27 mouse cellular contexts compared by ENCODE assay signal in the genomic region with DNA sequence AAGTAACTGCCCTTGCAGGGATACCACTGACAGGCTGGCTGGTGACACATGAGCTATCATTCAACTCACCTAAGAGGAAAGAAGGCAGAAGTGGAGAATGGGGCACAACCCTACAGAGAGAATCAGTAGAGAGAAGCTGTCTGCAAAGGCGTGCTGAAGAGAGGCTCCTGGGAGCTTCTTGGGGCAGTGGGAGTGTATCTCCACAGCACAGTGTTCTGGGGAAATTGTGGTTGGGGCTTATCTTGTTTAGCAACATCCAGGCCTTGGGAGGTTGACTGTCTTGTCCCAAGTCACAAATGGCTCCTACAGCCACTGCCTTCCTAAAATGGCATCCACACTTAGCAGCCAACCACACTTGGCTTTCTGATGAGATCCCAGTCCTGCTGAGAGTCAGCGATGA. TPM values are rescaled to one million over a fixed set of nuclear protein-coding genes. Genes with fewer than 3 reads are reported as not detected.
DNase-seq lines count a peak whose midpoint lies in the region; ATAC-seq and TF ChIP-seq lines count a peak whose summit lies in the region.
"Had no signal": no experiment of that assay in that cellular context is flagged by ENCODE, and none has a peak within 500 bp of the region (broad histone marks: within the 10 kb centered on the region; RNA-seq: fewer than 3 reads in every experiment).

No protein-coding gene starts in this region.

- no peak for DNase-seq in liver, embryonic 11.5 days (ENCODE audit: low spot score)
- DNase-seq in MEL (ENCODE audit: low read depth, low spot score) (peak; percentile 57), MN1 (ENCODE audit: low spot score) (no peak)
- no peak for DNase-seq in liver, embryonic 14.5 days (ENCODE audit: low read depth in 3 of 3, low spot score in 3 of 3)
- no peak for DNase-seq in cerebellum, postnatal 36 days
- DNase-seq: adrenal gland, postnatal 10 days; cerebellum, adult 11-12 months; cerebellum, adult 9-10 months; cerebellum, postnatal 25 days; embryo, embryonic 11 days; gastrocnemius, adult 2 months; gastrocnemius, postnatal 25 days; heart, postnatal 14 days had no signal

- TF ChIP-seq POLR2A in MEL (IDR thresholded peaks at IDR 0.05; ENCODE audit: control insufficient read depth in 1 of 2, insufficient read depth in 1 of 2, low read depth in 1 of 2, low read length in 2 of 2, poor library complexity in 1 of 2), result no peak

- WGBS in liver, embryonic 11.5 days, result 53% methylated on average over 2 of the region's 2 CpGs
- 40% methylated on average over 2 of the region's 2 CpGs for WGBS in liver, embryonic 12.5 days (ENCODE audit: insufficient replicate concordance)
- WGBS in liver, embryonic 14.5 days (ENCODE audit: insufficient replicate concordance), result 31% methylated on average over 2 of the region's 2 CpGs
- 72% methylated on average over 2 of the region's 2 CpGs for WGBS in heart, embryonic 12.5 days

- no peak overlapping the region for H3K27ac ChIP-seq in liver, embryonic 11.5 days (ENCODE audit: low read depth, low read length)
- H3K27ac ChIP-seq in liver, embryonic 12.5 days, result no peak overlapping the region
- no peak overlapping the region for H3K27ac ChIP-seq in MEL (ENCODE audit: control insufficient read depth, low read depth, low read length)
- H3K27ac ChIP-seq in liver, embryonic 14.5 days, result no peak overlapping the region
- H3K27ac ChIP-seq in heart, embryonic 12.5 days (ENCODE audit: poor library complexity, severe bottlenecking), result no peak overlapping the region
- H3K27ac ChIP-seq: embryonic facial prominence, embryonic 15.5 days; forebrain, embryonic 10.5 days; gastrocnemius, adult 2 months; heart, embryonic 10.5 days; heart, embryonic 15.5 days; hindbrain, embryonic 13.5 days; hindbrain, postnatal 0 days had no signal

- TF ChIP-seq RAD21 in MEL (IDR thresholded peaks at IDR 0.05; ENCODE audit: low read depth, low read length), result no peak

- no peaks in the 10 kb centered on the region for H3K9me3 ChIP-seq in liver, embryonic 11.5 days (ENCODE audit: control insufficient read depth, low read length)
- H3K9me3 ChIP-seq in liver, embryonic 12.5 days (replicated peaks), result no peaks in the 10 kb centered on the region
- no peaks in the 10 kb centered on the region for H3K9me3 ChIP-seq in MEL (replicated peaks; ENCODE audit: insufficient read depth, low read length)
- no peaks in the 10 kb centered on the region for H3K9me3 ChIP-seq in liver, embryonic 14.5 days (ENCODE audit: control insufficient read depth, low read length)
- H3K9me3 ChIP-seq in heart, embryonic 12.5 days (replicated peaks), result no peaks in the 10 kb centered on the region
- H3K9me3 ChIP-seq: embryonic facial prominence, embryonic 15.5 days; forebrain, embryonic 10.5 days; heart, embryonic 10.5 days; heart, embryonic 15.5 days; hindbrain, embryonic 13.5 days had no signal

- ATAC-seq in liver, embryonic 11.5 days (replicated peaks; ENCODE audit: low FRiP score), result peak; percentile 58; the same call in 1 of the 2 replicates
- no peak for ATAC-seq in liver, embryonic 12.5 days
- 0 out of 2 replicates have a peak, but pooled peaks have one; percentile 13 for ATAC-seq in liver, embryonic 14.5 days (ENCODE audit: insufficient read depth)
- no peak for ATAC-seq in heart, embryonic 12.5 days (ENCODE audit: insufficient number of reproducible peaks, low FRiP score)
- ATAC-seq: forebrain, embryonic 14.5 days; hindbrain, postnatal 0 days had no signal

- H3K4me3 ChIP-seq in liver, embryonic 11.5 days (ENCODE audit: low read depth, low read length), result no peak overlapping the region
- H3K4me3 ChIP-seq in liver, embryonic 12.5 days, result no peak overlapping the region
- H3K4me3 ChIP-seq in MEL (ENCODE audit: control insufficient read depth in 1 of 2, insufficient read depth in 1 of 2, low read depth in 2 of 2, low read length in 2 of 2), result no peak overlapping the region
- H3K4me3 ChIP-seq in liver, embryonic 14.5 days (ENCODE audit: insufficient read depth in 1 of 2, low read depth in 2 of 2, low read length in 2 of 2), result no peak overlapping the region
- H3K4me3 ChIP-seq in heart, embryonic 12.5 days, result no peak overlapping the region
- H3K4me3 ChIP-seq: embryonic facial prominence, embryonic 15.5 days; erythroblast, embryonic 14.5 days; forebrain, embryonic 10.5 days; gastrocnemius, adult 2 months; heart, embryonic 10.5 days; heart, embryonic 15.5 days; hindbrain, embryonic 13.5 days had no signal

- no peaks in the 10 kb centered on the region for H3K27me3 ChIP-seq in liver, embryonic 11.5 days (replicated peaks; ENCODE audit: control insufficient read depth, insufficient read depth, low read length)
- no peaks in the 10 kb centered on the region for H3K27me3 ChIP-seq in liver, embryonic 12.5 days (replicated peaks)
- H3K27me3 ChIP-seq in MEL (ENCODE audit: control insufficient read depth in 1 of 2, insufficient read depth in 2 of 2, low read length in 2 of 2), result peaks cover 6 to 8% of the 10 kb centered on the region in 2 experiments
- H3K27me3 ChIP-seq in liver, embryonic 14.5 days (ENCODE audit: control insufficient read depth, insufficient read depth, low read length), result no peaks in the 10 kb centered on the region
- H3K27me3 ChIP-seq in heart, embryonic 12.5 days (replicated peaks), result peaks cover 15% of the 10 kb centered on the region
- H3K27me3 ChIP-seq: CH12.LX; embryonic facial prominence, embryonic 15.5 days; heart, embryonic 15.5 days; hindbrain, embryonic 13.5 days had no signal

- no peaks in the 10 kb centered on the region for H3K79me2 ChIP-seq in MEL (ENCODE audit: control insufficient read depth, insufficient read depth, low read length, poor library complexity)

- TF ChIP-seq CTCF in MEL (IDR thresholded peaks at IDR 0.05 in 2 of 3, conservative IDR thresholded peaks at IDR 0.05 in 1 of 3; ENCODE audit: control insufficient read depth in 1 of 3, insufficient read depth in 1 of 3, low read depth in 2 of 3, low read length in 3 of 3, poor library complexity in 1 of 3, severe bottlenecking in 1 of 3), result no peak
- no peak for TF ChIP-seq CTCF in liver, embryonic 14.5 days (IDR thresholded peaks at IDR 0.05; ENCODE audit: low read depth)

- H3K4me1 ChIP-seq in liver, embryonic 11.5 days (replicated peaks; ENCODE audit: control insufficient read depth, insufficient read depth, low read length), result no peaks in the 10 kb centered on the region
- H3K4me1 ChIP-seq in liver, embryonic 12.5 days, result peaks cover 5% of the 10 kb centered on the region
- H3K4me1 ChIP-seq in MEL (ENCODE audit: control insufficient read depth in 1 of 2, insufficient read depth in 2 of 2, low read length in 2 of 2), result no peaks in the 10 kb centered on the region
- no peaks in the 10 kb centered on the region for H3K4me1 ChIP-seq in liver, embryonic 14.5 days (replicated peaks; ENCODE audit: control insufficient read depth in 2 of 2, insufficient read depth in 2 of 2, low read length in 1 of 2)
- no peaks in the 10 kb centered on the region for H3K4me1 ChIP-seq in heart, embryonic 12.5 days (replicated peaks)
- H3K4me1 ChIP-seq: embryonic facial prominence, embryonic 15.5 days; heart, embryonic 10.5 days; heart, embryonic 15.5 days; hindbrain, embryonic 13.5 days had no signal

- H3K4me2 ChIP-seq in liver, embryonic 11.5 days, result no peak overlapping the region
- no peak overlapping the region for H3K4me2 ChIP-seq in liver, embryonic 12.5 days
- no peak overlapping the region for H3K4me2 ChIP-seq in liver, embryonic 14.5 days (ENCODE audit: low read depth)
- no peak overlapping the region for H3K4me2 ChIP-seq in heart, embryonic 12.5 days
- H3K4me2 ChIP-seq: embryonic facial prominence, embryonic 15.5 days; heart, embryonic 15.5 days; hindbrain, embryonic 13.5 days had no signal

- H3K9ac ChIP-seq in liver, embryonic 11.5 days (ENCODE audit: low read depth, low read length), result no peak overlapping the region
- H3K9ac ChIP-seq in liver, embryonic 12.5 days, result no peak overlapping the region
- no peak overlapping the region for H3K9ac ChIP-seq in MEL (ENCODE audit: control insufficient read depth, low read depth, low read length, poor library complexity, severe bottlenecking)
- no peak overlapping the region for H3K9ac ChIP-seq in liver, embryonic 14.5 days (replicated peaks)
- no peak overlapping the region for H3K9ac ChIP-seq in heart, embryonic 12.5 days
- H3K9ac ChIP-seq: embryonic facial prominence, embryonic 15.5 days; heart, embryonic 15.5 days; hindbrain, embryonic 13.5 days had no signal

- H3K36me3 ChIP-seq in liver, embryonic 11.5 days (ENCODE audit: control insufficient read depth, insufficient read depth, low read length), result no peaks in the 10 kb centered on the region
- H3K36me3 ChIP-seq in liver, embryonic 12.5 days, result no peaks in the 10 kb centered on the region
- no peaks in the 10 kb centered on the region for H3K36me3 ChIP-seq in MEL (ENCODE audit: control insufficient read depth in 1 of 2, insufficient read depth in 2 of 2, low read length in 2 of 2)
- H3K36me3 ChIP-seq in liver, embryonic 14.5 days (replicated peaks; ENCODE audit: control insufficient read depth, insufficient read depth, low read depth), result no peaks in the 10 kb centered on the region
- no peaks in the 10 kb centered on the region for H3K36me3 ChIP-seq in heart, embryonic 12.5 days
- H3K36me3 ChIP-seq: embryonic facial prominence, embryonic 15.5 days; forebrain, embryonic 10.5 days; heart, embryonic 10.5 days; heart, embryonic 15.5 days; hindbrain, embryonic 13.5 days had no signal

- TF ChIP-seq EP300 in MEL (IDR thresholded peaks at IDR 0.05; ENCODE audit: low read depth in 1 of 2, low read length in 2 of 2), result no peak; a peak in 1 of 4 replicates
- no peak for TF ChIP-seq EP300 in liver, embryonic 14.5 days (IDR thresholded peaks at IDR 0.05; ENCODE audit: low read depth)

RNA-seq across cellular contexts. Expression of gene Gm7271, which starts 8.9 kb away (rescaled TPM):
- not detected in 2 replicates for polyA plus RNA-seq in liver, embryonic 11.5 days (2014; fragmentation: Nextera tagmentation; extraction: Ambion mirVana)
- polyA plus RNA-seq in liver, embryonic 12.5 days (2016; fragmentation: Nextera tagmentation; extraction: Ambion mirVana), result not detected in 2 replicates
- total RNA-seq in MEL (2012; rRNA removed), result not detected in 2 replicates
- polyA plus RNA-seq in MEL (2012; ENCODE audit: insufficient read depth in 1 of 2, insufficient read length in 2 of 2, low read depth in 1 of 2, low replicate concordance in 2 of 2, missing spikeins in 1 of 2), result not detected
- polyA plus RNA-seq in liver, embryonic 14.5 days (2012; rRNA removed), result not detected in 2 replicates
- not detected in 2 replicates for polyA plus RNA-seq in liver, embryonic 14.5 days (2014; fragmentation: Nextera tagmentation; extraction: Ambion mirVana)
- polyA plus RNA-seq in heart, embryonic 12.5 days (2016; fragmentation: Nextera tagmentation; extraction: Ambion mirVana), result not detected in 2 replicates
- total RNA-seq: adrenal gland, postnatal 10 days; adrenal gland, postnatal 4 days; CH12.LX; gastrocnemius, adult 2 months; gastrocnemius, postnatal 25 days; granulocyte monocyte progenitor cell, adult 5-6 weeks; heart, postnatal 14 days; hematopoietic stem cell, adult 5-6 weeks; hindbrain, postnatal 0 days had no signal
- polyA plus RNA-seq: embryonic facial prominence, embryonic 15.5 days; erythroblast, embryonic 14.5 days; forebrain, embryonic 10.5 days; forebrain, embryonic 14.5 days; heart, embryonic 10.5 days; heart, embryonic 15.5 days had no signal

RNA-seq across cellular contexts. Expression of gene Exoc1, which starts 54.2 kb away (rescaled TPM):
- 28.3 and 33.1 TPM in 2 replicates for polyA plus RNA-seq in liver, embryonic 11.5 days (2014; fragmentation: Nextera tagmentation; extraction: Ambion mirVana)
- polyA plus RNA-seq in liver, embryonic 12.5 days (2016; fragmentation: Nextera tagmentation; extraction: Ambion mirVana), result 16.3 and 19.0 TPM in 2 replicates
- total RNA-seq in MEL (2012; rRNA removed), result 40.8 and 45.2 TPM in 2 replicates
- polyA plus RNA-seq in MEL (2012; ENCODE audit: insufficient read depth in 1 of 2, insufficient read length in 2 of 2, low read depth in 1 of 2, low replicate concordance in 2 of 2, missing spikeins in 1 of 2), result 10 to 100 TPM in 1 of 2 experiments, not detected in 1; 34.2 TPM
- 8.7 and 15.7 TPM in 2 replicates for polyA plus RNA-seq in liver, embryonic 14.5 days (2012; rRNA removed)
- polyA plus RNA-seq in liver, embryonic 14.5 days (2014; fragmentation: Nextera tagmentation; extraction: Ambion mirVana), result 8.1 and 10.0 TPM in 2 replicates
- 27.0 and 30.1 TPM in 2 replicates for polyA plus RNA-seq in heart, embryonic 12.5 days (2016; fragmentation: Nextera tagmentation; extraction: Ambion mirVana)

Comparison
In these comparisons a context has a peak if more than half of its experiments do, and no peak if none do; other contexts are left out.
1. ATAC-seq: peak in liver, embryonic 11.5 days (single experiment) and liver, embryonic 14.5 days (single experiment); none in liver, embryonic 12.5 days (single experiment) and heart, embryonic 12.5 days (single experiment).